Comparison of ENCODE assay signal across 23 mouse cellular contexts in genomic region chr10:43822615-43823014, GRCm38 (mm10).
DNase-seq lines count a peak whose midpoint lies in the region; ATAC-seq and TF ChIP-seq lines count a peak whose summit lies in the region.
"Had no signal": no experiment of that assay in that cellular context is flagged by ENCODE, and none has a peak within 500 bp of the region (broad histone marks: within the 10 kb centered on the region; RNA-seq: fewer than 3 reads in every experiment).

No protein-coding gene starts in this region.

- no peak for TF ChIP-seq POLR2A in ES-Bruce4 (IDR thresholded peaks at IDR 0.05; ENCODE audit: insufficient read depth, low read length)

- no peak overlapping the region for H3K9ac ChIP-seq in liver, embryonic 14.5 days (replicated peaks)
- no peak overlapping the region for H3K9ac ChIP-seq in liver, embryonic 11.5 days (ENCODE audit: low read depth, low read length)
- H3K9ac ChIP-seq in ES-Bruce4 (ENCODE audit: low read depth, poor library complexity, severe bottlenecking), result no peak overlapping the region
- H3K9ac ChIP-seq in forebrain, postnatal 0 days, result no peak overlapping the region
- H3K9ac ChIP-seq: embryonic facial prominence, embryonic 12.5 days; forebrain, embryonic 12.5 days; hindbrain, embryonic 12.5 days had no signal

- H3K27ac ChIP-seq in liver, embryonic 14.5 days, result no peak overlapping the region
- no peak overlapping the region for H3K27ac ChIP-seq in liver, embryonic 11.5 days (ENCODE audit: low read depth, low read length)
- H3K27ac ChIP-seq in ES-Bruce4 (ENCODE audit: insufficient read depth, low read length), result no peak overlapping the region
- H3K27ac ChIP-seq in forebrain, postnatal 0 days (ENCODE audit: low read depth, low read length), result no peak overlapping the region
- H3K27ac ChIP-seq: embryonic facial prominence, embryonic 12.5 days; forebrain, embryonic 12.5 days; heart, embryonic 10.5 days; hindbrain, embryonic 12.5 days had no signal

- H3K4me3 ChIP-seq in liver, embryonic 14.5 days (ENCODE audit: insufficient read depth in 1 of 2, low read depth in 2 of 2, low read length in 2 of 2), result no peak overlapping the region
- no peak overlapping the region for H3K4me3 ChIP-seq in liver, embryonic 11.5 days (ENCODE audit: low read depth, low read length)
- no peak overlapping the region for H3K4me3 ChIP-seq in ES-Bruce4 (ENCODE audit: low read depth, low read length)
- H3K4me3 ChIP-seq in forebrain, postnatal 0 days (ENCODE audit: low read depth, low read length), result no peak overlapping the region
- H3K4me3 ChIP-seq: embryonic facial prominence, embryonic 12.5 days; forebrain, embryonic 12.5 days; heart, embryonic 10.5 days; hindbrain, embryonic 12.5 days had no signal

- peak; percentile 51 for TF ChIP-seq CTCF in liver, embryonic 14.5 days (IDR thresholded peaks at IDR 0.05; ENCODE audit: low read depth)
- peak; percentile 12 for TF ChIP-seq CTCF in ES-Bruce4 (IDR thresholded peaks at IDR 0.05; ENCODE audit: low read depth, low read length)
- TF ChIP-seq CTCF in forebrain, postnatal 0 days (IDR thresholded peaks at IDR 0.05; ENCODE audit: low read depth), result no peak

- no peaks in the 10 kb centered on the region for H3K9me3 ChIP-seq in liver, embryonic 14.5 days (ENCODE audit: control insufficient read depth, low read length)
- no peaks in the 10 kb centered on the region for H3K9me3 ChIP-seq in liver, embryonic 11.5 days (ENCODE audit: control insufficient read depth, low read length)
- H3K9me3 ChIP-seq in ES-Bruce4 (replicated peaks; ENCODE audit: control insufficient read depth, insufficient read depth, low read length, poor library complexity, severe bottlenecking), result no peaks in the 10 kb centered on the region
- H3K9me3 ChIP-seq in forebrain, postnatal 0 days (ENCODE audit: low read length), result no peaks in the 10 kb centered on the region
- H3K9me3 ChIP-seq: forebrain, embryonic 12.5 days; heart, embryonic 10.5 days; hindbrain, embryonic 12.5 days had no signal

- H3K27me3 ChIP-seq in liver, embryonic 14.5 days (ENCODE audit: control insufficient read depth, insufficient read depth, low read length), result no peaks in the 10 kb centered on the region
- H3K27me3 ChIP-seq in liver, embryonic 11.5 days (replicated peaks; ENCODE audit: control insufficient read depth, insufficient read depth, low read length), result no peaks in the 10 kb centered on the region
- H3K27me3 ChIP-seq in ES-Bruce4 (ENCODE audit: control insufficient read depth, insufficient read depth, low read length, poor library complexity, severe bottlenecking), result no peaks in the 10 kb centered on the region
- no peaks in the 10 kb centered on the region; the same call in 1 of the 2 replicates for H3K27me3 ChIP-seq in splenic B cell, adult 2 months (ENCODE audit: control insufficient read depth, insufficient read depth, low read length, poor library complexity, severe bottlenecking)
- H3K27me3 ChIP-seq in forebrain, postnatal 0 days (ENCODE audit: insufficient read depth, low read length), result no peaks in the 10 kb centered on the region
- H3K27me3 ChIP-seq: embryonic facial prominence, embryonic 12.5 days; forebrain, embryonic 12.5 days; hindbrain, embryonic 12.5 days had no signal

- peaks cover 0 to 5% of the 10 kb centered on the region in 2 experiments; a peak in 1 of 4 replicates for H3K4me1 ChIP-seq in liver, embryonic 14.5 days (replicated peaks; ENCODE audit: control insufficient read depth in 2 of 2, insufficient read depth in 2 of 2, low read length in 1 of 2)
- no peaks in the 10 kb centered on the region for H3K4me1 ChIP-seq in liver, embryonic 11.5 days (replicated peaks; ENCODE audit: control insufficient read depth, insufficient read depth, low read length)
- no peaks in the 10 kb centered on the region for H3K4me1 ChIP-seq in ES-Bruce4 (ENCODE audit: control insufficient read depth, insufficient read depth, low read length)
- no peaks in the 10 kb centered on the region for H3K4me1 ChIP-seq in forebrain, postnatal 0 days (ENCODE audit: insufficient read depth)
- H3K4me1 ChIP-seq: embryonic facial prominence, embryonic 12.5 days; forebrain, embryonic 12.5 days; heart, embryonic 10.5 days; hindbrain, embryonic 12.5 days had no signal

- WGBS in liver, embryonic 14.5 days (ENCODE audit: insufficient replicate concordance), result 62% methylated on average over 1 of the region's 1 CpGs
- 83% methylated on average over 1 of the region's 1 CpGs for WGBS in liver, embryonic 11.5 days
- WGBS in forebrain, postnatal 0 days, result 86% methylated on average over 1 of the region's 1 CpGs

- H3K4me2 ChIP-seq in liver, embryonic 14.5 days (ENCODE audit: low read depth), result no peak overlapping the region
- no peak overlapping the region for H3K4me2 ChIP-seq in liver, embryonic 11.5 days
- no peak overlapping the region for H3K4me2 ChIP-seq in forebrain, postnatal 0 days (ENCODE audit: low read depth)
- H3K4me2 ChIP-seq: embryonic facial prominence, embryonic 12.5 days; forebrain, embryonic 12.5 days; hindbrain, embryonic 12.5 days had no signal

- no peak for DNase-seq in liver, embryonic 14.5 days (ENCODE audit: low read depth in 3 of 3, low spot score in 3 of 3)
- DNase-seq in liver, embryonic 11.5 days (ENCODE audit: low spot score), result no peak
- DNase-seq in B cell, adult 2 months, result peak; percentile 38 to 43
- peak; percentile 52 for DNase-seq in splenic B cell, adult 2 months (ENCODE audit: low read depth, low spot score)
- no peak for DNase-seq in urinary bladder, adult 2 months (ENCODE audit: low spot score)
- DNase-seq in forebrain, postnatal 0 days, result no peak
- DNase-seq: adrenal gland, adult 8-10 months; adrenal gland, postnatal 36 days; cerebellum, adult 11 months; cerebellum, adult 8-10 months; cerebellum, postnatal 25 days; gastrocnemius, postnatal 14 days; heart, postnatal 10 days; heart, postnatal 4 days had no signal

- no peak for ATAC-seq in liver, embryonic 14.5 days (ENCODE audit: insufficient read depth)
- ATAC-seq in liver, embryonic 11.5 days (replicated peaks; ENCODE audit: low FRiP score), result no peak
- ATAC-seq in forebrain, postnatal 0 days, result no peak
- ATAC-seq: CD4-positive, CD25-positive, alpha-beta regulatory T cell, adult 4 months; forebrain, embryonic 16.5 days; hindbrain, embryonic 16.5 days; inflammation-experienced regulatory T-cells, adult 6 months had no signal

- no peak for TF ChIP-seq EP300 in liver, embryonic 14.5 days (IDR thresholded peaks at IDR 0.05; ENCODE audit: low read depth)
- TF ChIP-seq EP300 in ES-Bruce4 (IDR thresholded peaks at IDR 0.05; ENCODE audit: insufficient read depth, low read depth, low read length), result no peak

- no peaks in the 10 kb centered on the region for H3K36me3 ChIP-seq in liver, embryonic 14.5 days (replicated peaks; ENCODE audit: control insufficient read depth, insufficient read depth, low read depth)
- no peaks in the 10 kb centered on the region for H3K36me3 ChIP-seq in liver, embryonic 11.5 days (ENCODE audit: control insufficient read depth, insufficient read depth, low read length)
- H3K36me3 ChIP-seq in ES-Bruce4 (ENCODE audit: control insufficient read depth, insufficient read depth, low read length, poor library complexity, severe bottlenecking), result no peaks in the 10 kb centered on the region
- H3K36me3 ChIP-seq in splenic B cell, adult 2 months (ENCODE audit: control insufficient read depth, insufficient read depth, low read length, poor library complexity, severe bottlenecking), result no peaks in the 10 kb centered on the region
- H3K36me3 ChIP-seq in forebrain, postnatal 0 days (ENCODE audit: insufficient read depth), result no peaks in the 10 kb centered on the region
- H3K36me3 ChIP-seq: embryonic facial prominence, embryonic 12.5 days; forebrain, embryonic 12.5 days; heart, embryonic 10.5 days; hindbrain, embryonic 12.5 days had no signal

Comparison
In these comparisons a context has a peak if more than half of its experiments do, and no peak if none do; other contexts are left out.
1. DNase-seq: peak in B cell, adult 2 months (2 of 2) and splenic B cell, adult 2 months (single experiment); none in liver, embryonic 14.5 days (0 of 3), liver, embryonic 11.5 days (single experiment), urinary bladder, adult 2 months (single experiment) and forebrain, postnatal 0 days (single experiment).